Mouse (Mus musculus) embryonic facial prominence, embryonic 10.5 days (tissue): ENCODE measurements around the gene Ina. TPM values are rescaled to one million over a fixed set of nuclear protein-coding genes. Genes with fewer than 3 reads are reported as not detected.
"Not testable (repeated sequence)": the region's sequence is repeated elsewhere in the genome, so short reads cannot be mapped to it uniquely, and the experiment has no call there.

Experiments
- DNase-seq: peaks from one replicate; pipeline ENCODE4 v3.0.0-alpha.2; 2017; ENCODE audit warnings: low spot score
- H3K27ac ChIP-seq: fragments of 300-500 bp; sonication (generic); replicated peaks from 2 replicates; pipeline ENCODE4 v1.5.1; 2016; ENCODE audit warnings: mild to moderate bottlenecking
- H3K27me3 ChIP-seq: fragments of 300-500 bp; sonication (generic); replicated peaks from 2 replicates; pipeline ENCODE4 v1.6.1; 2016; ENCODE audit warnings: low read depth, mild to moderate bottlenecking; ENCODE audit not compliant: poor library complexity, severe bottlenecking
- H3K36me3 ChIP-seq: fragments of 300-500 bp; sonication (generic); replicated peaks from 2 replicates; pipeline ENCODE4 v1.6.1; 2016; ENCODE audit warnings: mild to moderate bottlenecking, moderate library complexity
- H3K4me1 ChIP-seq: fragments of 300-500 bp; sonication (generic); 2 replicates; pipeline ENCODE4 v1.6.1; 2016
- H3K4me3 ChIP-seq: fragments of 300-500 bp; sonication (generic); 2 replicates; pipeline ENCODE4 v1.5.1; 2016; ENCODE audit warnings: mild to moderate bottlenecking, moderate library complexity
- H3K9me3 ChIP-seq: fragments of 300-500 bp; sonication (generic); 2 replicates; pipeline ENCODE4 v1.6.1; 2016; ENCODE audit warnings: mild to moderate bottlenecking
- WGBS: fragments of 180-500 bp; shearing (Covaris S2); methylation state at CpG from one replicate; pipeline ENCODE4 v1.1.7; 2016; 5-methylcytosine and 5-hydroxymethylcytosine counted together
- polyA plus RNA-seq: library from polyadenylated mRNA; unstranded; fragments of >200 nt; fragmentation: Nextera tagmentation; extraction: Ambion mirVana; gene quantifications from 2 replicates; pipeline ENCODE4 v1.2.1, GENCODE M21; 2016

The Ina gene
- polyA plus RNA-seq, 1 experiment from 2014 or later = 24.3 TPM

DNA sequence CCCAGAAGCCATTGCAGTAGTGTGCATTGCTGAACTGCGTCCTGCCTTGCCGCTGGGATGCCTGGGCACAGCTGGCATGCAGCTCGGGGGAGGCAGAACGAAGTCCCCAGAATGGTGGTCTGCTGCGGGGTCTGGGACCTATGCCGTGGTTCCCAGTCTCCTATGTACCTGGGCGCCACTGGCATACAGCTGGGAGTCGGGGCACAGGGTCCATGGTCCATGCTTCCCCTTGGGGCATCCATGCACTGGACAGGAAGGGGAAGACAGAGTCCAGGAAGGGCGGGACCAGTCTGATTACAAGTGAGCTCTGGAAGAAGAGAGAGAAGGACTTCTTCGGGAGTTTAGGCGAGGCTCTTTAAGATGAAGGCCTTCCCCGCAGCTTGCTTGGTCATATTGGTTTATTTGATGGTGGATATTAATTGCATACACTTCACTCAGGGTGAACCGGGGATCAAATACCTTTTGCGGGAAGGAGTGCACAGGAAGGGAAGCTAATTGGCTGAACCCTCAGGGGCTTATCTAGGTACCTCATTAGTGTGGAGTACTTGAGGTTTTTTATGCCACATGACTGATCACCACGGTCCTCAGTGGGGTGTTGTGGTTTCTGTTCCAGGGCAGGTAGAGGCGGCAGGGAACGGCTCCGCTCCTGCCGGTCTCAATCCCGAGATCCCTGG, 24.9 kb upstream of the Ina start:
- no peak overlapping the region for H3K4me3 ChIP-seq
- no peak overlapping the region for H3K27ac ChIP-seq
- H3K4me1 ChIP-seq = peaks cover 28% of the 10 kb centered on the region
- no peak for DNase-seq
- H3K9me3 ChIP-seq = no peaks in the 10 kb centered on the region
- H3K27me3 ChIP-seq = no peaks in the 10 kb centered on the region
- 81% methylated on average over 20 of the region's 20 CpGs for whole genome bisulfite sequencing
- H3K36me3 ChIP-seq = no peaks in the 10 kb centered on the region

DNA sequence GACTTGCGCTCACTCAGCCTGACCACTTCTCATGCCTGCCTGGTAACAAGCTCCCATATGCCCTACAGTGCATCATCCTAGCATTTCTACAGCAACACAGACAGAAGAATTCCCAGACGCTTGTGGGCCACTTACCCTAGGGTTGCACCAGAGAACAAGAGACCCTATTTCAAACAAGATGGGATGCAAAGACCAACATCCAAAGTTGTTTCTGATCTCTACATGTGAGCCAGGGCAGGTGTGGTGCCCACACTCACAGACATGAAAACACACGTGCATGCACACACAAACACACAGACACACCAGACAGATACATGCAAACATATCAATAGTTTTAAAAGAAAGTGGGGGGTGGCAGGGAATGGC, 24.4 kb upstream of the Ina start:
- DNase-seq = no peak
- no peak overlapping the region for H3K4me3 ChIP-seq
- peaks cover 28% of the 10 kb centered on the region for H3K4me1 ChIP-seq
- no peaks in the 10 kb centered on the region for H3K27me3 ChIP-seq
- H3K36me3 ChIP-seq = no peaks in the 10 kb centered on the region
- H3K9me3 ChIP-seq = no peaks in the 10 kb centered on the region
- H3K27ac ChIP-seq = no peak overlapping the region
- 88% methylated on average over 3 of the region's 3 CpGs for WGBS

DNA sequence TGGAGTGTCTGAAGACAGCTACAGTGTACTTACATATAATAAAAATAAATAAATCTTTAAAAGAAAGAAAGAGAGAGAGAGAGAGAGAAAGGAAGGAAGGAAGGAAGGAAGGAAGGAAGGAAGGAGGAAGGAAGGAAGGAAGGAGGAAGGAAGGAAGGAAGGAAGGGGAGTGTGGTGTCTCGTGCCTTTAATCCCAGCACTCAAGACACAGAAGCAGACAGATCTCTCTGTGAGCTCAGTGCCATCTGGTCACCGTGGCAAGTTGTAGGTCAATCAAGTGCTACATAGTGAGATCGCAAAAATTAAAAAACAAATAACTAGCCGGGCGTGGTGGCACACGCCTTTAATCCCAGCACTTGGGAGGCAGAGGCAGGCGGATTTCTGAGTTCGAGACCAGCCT, 23.9 kb upstream of the Ina start:
- H3K9me3 ChIP-seq, H3K27me3 ChIP-seq, DNase-seq, H3K27ac ChIP-seq, H3K36me3 ChIP-seq, H3K4me3 ChIP-seq: not testable (repeated sequence)
- peaks cover 28% of the 10 kb centered on the region for H3K4me1 ChIP-seq
- 84% methylated on average over 8 of the region's 8 CpGs for WGBS

DNA sequence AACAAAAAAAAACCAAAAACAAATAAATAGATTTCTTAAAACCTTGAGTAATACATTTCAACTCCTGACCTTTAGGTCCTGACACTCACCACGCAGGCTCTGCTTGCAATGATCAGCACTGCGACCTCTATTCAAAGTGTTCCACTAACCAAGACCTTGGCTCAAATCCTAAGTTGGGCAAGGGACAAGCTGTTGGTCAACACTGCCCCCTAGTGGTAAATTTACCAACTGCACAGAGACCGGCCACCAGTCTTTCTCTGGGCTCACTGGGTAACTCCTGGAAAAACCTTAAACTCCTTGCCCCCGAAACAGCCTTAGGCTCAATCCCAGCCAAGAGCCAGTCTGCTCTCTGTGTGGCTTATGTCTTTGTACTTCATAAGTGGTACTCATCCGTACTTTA, 23.4 kb upstream of the Ina start:
- no peak overlapping the region for H3K27ac ChIP-seq
- peak; percentile 83 for DNase-seq
- WGBS = 15% methylated on average over 5 of the region's 5 CpGs

DNA sequence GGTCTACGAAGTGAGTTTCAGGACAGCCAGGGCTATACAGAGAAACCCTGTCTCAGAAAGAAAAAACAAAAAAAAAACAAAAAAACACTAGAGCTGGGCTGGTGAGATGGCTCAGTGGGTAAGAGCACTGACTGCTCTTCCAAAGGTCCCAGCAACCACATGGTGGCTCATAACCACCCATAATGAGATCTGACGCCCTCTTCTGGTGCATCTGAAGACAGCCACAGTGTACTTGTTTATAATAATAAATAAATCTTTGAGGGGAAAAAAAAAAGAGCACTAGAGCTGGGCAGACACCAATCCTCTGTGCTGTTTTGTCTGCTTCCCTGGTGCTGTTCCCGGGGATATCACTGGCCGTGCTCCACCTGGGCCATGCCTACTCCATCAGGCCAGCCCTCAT, 22.2 kb upstream of the Ina start:
- H3K36me3 ChIP-seq, H3K4me3 ChIP-seq, H3K27ac ChIP-seq, H3K9me3 ChIP-seq, H3K27me3 ChIP-seq, DNase-seq: not testable (repeated sequence)
- 75% methylated on average over 4 of the region's 4 CpGs for WGBS
- peaks cover 27% of the 10 kb centered on the region for H3K4me1 ChIP-seq

More for the DNA sequence above, 23.4 kb upstream of the Ina start:
- Histone ChIP-seq H3K4me1 (peaks cover 28% of the 10 kb centered on the region), H3K9me3 (no peaks in the 10 kb centered on the region), H3K27me3 (no peaks in the 10 kb centered on the region), H3K4me3 (no peak overlapping the region), H3K36me3 (no peaks in the 10 kb centered on the region)

DNA sequence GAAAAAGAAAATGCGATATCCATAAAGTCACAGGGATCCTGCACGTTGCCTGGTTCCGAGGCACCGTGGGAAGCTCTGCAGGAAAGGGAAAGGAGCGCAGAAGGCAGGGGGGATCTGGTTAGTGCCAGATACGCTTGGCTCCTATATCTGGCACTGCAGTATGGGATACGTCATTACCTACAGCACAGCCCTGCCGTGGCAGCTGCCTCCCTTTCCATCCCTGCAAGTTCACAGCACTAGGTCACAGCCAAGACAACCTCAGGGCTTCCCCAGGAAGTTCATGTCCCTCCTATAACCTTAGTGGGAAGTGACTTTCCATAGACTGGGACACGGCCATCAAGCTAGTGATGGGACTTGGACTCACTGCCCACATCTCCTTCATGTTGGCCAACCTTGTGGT, 18.4 kb upstream of the Ina start:
- no peak overlapping the region for H3K4me3 ChIP-seq
- DNase-seq = no peak
- H3K4me1 ChIP-seq = peaks cover 4% of the 10 kb centered on the region; the same call in 1 of the 2 replicates
- no peaks in the 10 kb centered on the region for H3K36me3 ChIP-seq
- WGBS = 85% methylated on average over 9 of the region's 9 CpGs
- no peaks in the 10 kb centered on the region for H3K9me3 ChIP-seq
- H3K27me3 ChIP-seq = no peaks in the 10 kb centered on the region
- no peak overlapping the region for H3K27ac ChIP-seq

DNA sequence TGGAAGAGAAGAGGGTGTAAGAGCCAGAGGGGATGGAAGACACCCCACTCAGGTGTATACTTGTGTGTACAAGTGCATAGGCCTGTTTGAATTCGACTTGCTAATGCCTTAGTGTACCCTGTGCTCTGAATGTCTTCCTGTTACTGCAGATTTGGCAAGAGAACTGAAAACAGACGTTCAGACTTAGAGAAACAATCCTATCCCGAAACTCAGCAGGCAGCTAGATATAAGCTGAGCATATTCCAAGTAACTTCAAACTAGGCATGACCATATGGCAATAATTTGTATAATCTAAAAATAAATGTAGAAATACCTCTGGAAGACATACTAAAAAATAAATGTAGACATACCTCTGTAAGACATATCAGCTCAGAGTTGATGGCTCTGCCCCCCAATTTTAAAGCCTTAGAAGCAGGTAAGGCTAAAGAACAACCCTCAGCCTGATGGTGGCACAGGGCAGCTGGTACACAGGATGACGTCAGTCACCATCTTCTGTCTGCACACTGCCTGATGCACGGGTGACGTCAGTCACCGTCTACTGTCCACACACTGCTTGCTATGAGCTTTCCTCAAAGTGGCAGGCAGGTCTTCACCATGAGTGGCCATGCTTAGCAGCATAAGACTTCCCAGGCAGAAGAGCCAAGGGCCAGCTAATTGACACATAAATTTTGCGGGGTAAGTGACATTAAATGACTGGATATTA, 16.2 kb upstream of the Ina start:
- Histone ChIP-seq H3K4me1 (peaks cover 4% of the 10 kb centered on the region; the same call in 1 of the 2 replicates), H3K4me3 (no peak overlapping the region), H3K27ac (no peak overlapping the region), H3K36me3 (no peaks in the 10 kb centered on the region), H3K9me3 (no peaks in the 10 kb centered on the region), H3K27me3 (no peaks in the 10 kb centered on the region)
- no peak for DNase-seq
- 85% methylated on average over 8 of the region's 8 CpGs for WGBS

DNA sequence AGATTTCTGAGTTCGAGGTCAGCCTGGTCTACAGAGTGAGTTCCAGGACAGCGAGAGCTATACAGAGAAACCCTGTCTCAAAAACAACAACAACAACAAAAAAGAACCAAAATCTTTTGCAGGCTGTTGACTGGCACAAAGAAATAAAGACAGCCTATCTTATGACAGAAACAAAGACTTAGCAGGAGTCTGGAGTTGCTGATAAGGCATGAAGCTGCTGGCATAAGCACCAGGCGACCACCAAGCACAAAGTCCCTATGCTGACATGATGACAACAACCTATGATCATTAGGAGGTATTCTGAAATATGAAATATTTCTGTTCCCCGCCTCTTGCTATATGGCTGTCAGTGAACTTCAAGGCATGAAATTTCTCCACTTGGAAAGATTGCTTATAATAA, 15.5 kb upstream of the Ina start:
- H3K36me3 ChIP-seq = no peaks in the 10 kb centered on the region
- H3K27ac ChIP-seq = no peak overlapping the region
- DNase-seq = no peak
- WGBS = 83% methylated on average over 4 of the region's 4 CpGs
- H3K4me1 ChIP-seq = peaks cover 4% of the 10 kb centered on the region; the same call in 1 of the 2 replicates
- no peaks in the 10 kb centered on the region for H3K9me3 ChIP-seq
- H3K27me3 ChIP-seq = no peaks in the 10 kb centered on the region
- no peak overlapping the region for H3K4me3 ChIP-seq

DNA sequence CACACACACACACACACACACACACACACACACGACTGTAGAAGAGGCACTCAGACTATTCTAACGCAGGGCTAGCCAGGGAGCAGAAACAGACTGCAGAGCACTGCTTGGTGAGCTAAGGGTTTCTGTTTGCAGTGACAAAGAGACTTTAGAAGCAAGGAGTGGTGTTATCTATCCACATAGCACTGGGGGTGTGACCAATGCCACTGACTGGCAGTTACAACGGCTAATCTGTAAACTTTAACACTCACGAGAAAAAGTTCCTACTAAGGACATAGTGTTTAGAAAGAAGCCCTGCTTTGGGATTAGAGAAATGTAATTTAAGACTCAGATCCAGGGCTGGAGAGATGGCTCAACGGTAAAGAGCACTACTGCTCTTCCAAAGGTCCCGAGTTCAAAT, 14.7 kb upstream of the Ina start:
- Histone ChIP-seq H3K27ac (no peak overlapping the region), H3K27me3 (no peaks in the 10 kb centered on the region), H3K36me3 (no peaks in the 10 kb centered on the region), H3K4me1 (no peaks in the 10 kb centered on the region), H3K4me3 (no peak overlapping the region), H3K9me3 (no peaks in the 10 kb centered on the region)
- DNase-seq = no peak
- 88% methylated on average over 6 of the region's 6 CpGs for WGBS

DNA sequence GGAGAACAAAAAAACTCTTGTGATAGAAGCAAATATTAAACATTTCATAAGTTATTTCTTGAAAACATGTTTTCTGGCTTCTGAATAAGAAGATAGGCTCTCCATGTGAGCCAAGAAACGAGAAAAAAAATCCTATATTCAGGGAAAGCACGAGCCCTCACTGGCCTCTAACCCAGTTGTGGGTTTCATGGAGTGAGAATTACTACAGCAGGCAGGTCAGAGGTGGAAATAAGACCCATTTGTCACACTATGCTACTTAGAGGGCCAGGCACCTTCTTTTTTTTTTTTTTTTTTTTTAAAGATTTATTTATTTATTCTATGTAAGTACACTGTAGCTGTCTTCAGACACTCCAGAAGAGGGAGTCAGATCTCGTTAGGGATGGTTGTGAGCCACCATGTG, 14.1 kb upstream of the Ina start:
- not testable (repeated sequence) for DNase-seq, H3K27me3 ChIP-seq, H3K27ac ChIP-seq, H3K4me1 ChIP-seq, H3K36me3 ChIP-seq, H3K9me3 ChIP-seq, H3K4me3 ChIP-seq
- 82% methylated on average over 3 of the region's 3 CpGs for WGBS

DNA sequence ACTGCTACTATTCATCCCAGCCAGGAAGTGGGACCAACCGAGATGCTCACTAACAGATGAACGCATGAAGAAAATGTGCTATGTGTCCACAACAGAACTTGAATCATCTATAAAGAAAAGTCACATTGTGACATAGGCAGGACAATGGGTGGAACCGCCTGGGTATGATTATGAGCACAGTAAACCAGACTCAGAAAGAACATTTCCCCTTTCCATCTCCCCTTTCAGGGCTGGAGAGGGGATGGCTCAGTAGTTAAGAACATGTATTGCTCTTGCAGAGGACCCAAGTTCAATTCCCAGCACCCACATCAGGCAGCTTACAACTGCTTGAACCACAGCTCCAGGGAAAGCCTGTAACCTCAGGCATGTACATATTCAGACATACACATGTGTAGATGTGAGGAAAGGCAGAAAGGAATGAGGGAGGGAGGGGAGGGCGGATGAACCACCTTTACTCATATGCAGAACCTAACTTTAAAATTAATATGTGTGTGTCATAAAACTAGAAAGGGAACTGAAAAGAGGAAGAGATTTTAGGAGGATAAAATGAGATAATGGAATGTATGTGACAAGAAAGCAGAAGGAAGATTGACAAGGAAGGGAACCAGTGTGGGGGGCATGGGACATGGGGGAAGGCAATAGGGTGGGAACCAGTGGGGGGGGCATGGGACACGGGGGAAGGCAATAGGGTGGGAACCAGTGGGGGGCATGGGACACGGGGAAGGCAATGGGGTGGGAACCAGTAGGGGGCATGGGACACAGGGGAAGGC, 10.6 kb upstream of the Ina start:
- Histone ChIP-seq H3K27me3 (no peaks in the 10 kb centered on the region), H3K4me3 (no peak overlapping the region)
- DNase-seq = no peak

DNA sequence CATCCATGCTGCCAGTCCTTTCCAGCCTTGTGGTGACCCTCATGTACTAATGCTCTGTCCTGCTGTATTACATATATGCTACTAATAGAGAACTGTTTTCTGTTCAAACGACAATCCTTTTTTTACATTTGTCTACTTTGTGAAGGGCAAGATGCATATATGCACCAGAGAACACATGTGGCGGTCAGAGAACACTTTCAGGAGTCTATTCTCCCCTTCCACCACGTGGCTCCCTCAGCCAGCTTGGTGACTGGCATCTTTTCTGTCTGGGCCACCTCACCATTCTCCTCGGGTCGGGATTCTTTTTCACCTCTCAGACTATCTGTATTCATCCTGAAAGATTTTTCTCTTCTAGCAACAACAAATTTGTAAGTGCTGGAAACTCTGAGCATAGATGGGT, 8.6 kb upstream of the Ina start:
- no peak for DNase-seq
- no peaks in the 10 kb centered on the region for H3K27me3 ChIP-seq
- H3K36me3 ChIP-seq = no peaks in the 10 kb centered on the region
- no peak overlapping the region for H3K4me3 ChIP-seq
- H3K4me1 ChIP-seq = no peaks in the 10 kb centered on the region
- no peaks in the 10 kb centered on the region for H3K9me3 ChIP-seq
- WGBS = 59% methylated on average over 5 of the region's 5 CpGs
- H3K27ac ChIP-seq = no peak overlapping the region

More for the DNA sequence above, 10.6 kb upstream of the Ina start:
- H3K4me1 ChIP-seq = no peaks in the 10 kb centered on the region
- no peaks in the 10 kb centered on the region for H3K36me3 ChIP-seq
- 73% methylated on average over 6 of the region's 6 CpGs for WGBS
- no peak overlapping the region for H3K27ac ChIP-seq
- H3K9me3 ChIP-seq = no peaks in the 10 kb centered on the region

DNA sequence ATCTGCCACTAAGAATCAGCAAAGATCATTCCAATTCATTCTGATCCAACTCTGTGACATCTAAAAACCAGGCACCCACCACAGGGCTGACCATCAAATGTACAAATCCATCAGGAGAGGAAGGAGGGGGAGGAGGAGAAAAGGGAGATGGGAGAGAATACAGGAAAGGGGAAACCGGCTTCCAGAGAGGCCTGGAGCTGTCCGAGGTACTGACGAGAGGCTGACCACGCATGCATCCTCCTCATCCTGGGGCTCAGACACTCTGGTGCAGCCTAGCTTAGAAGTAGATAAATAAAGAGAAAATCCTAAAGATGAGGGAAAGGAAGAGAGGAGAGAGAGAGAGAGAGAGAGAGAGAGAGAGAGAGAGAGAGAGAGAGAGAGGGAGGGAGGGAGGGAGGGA, 8.2 kb upstream of the Ina start:
- DNase-seq = peak; percentile 77
- Histone ChIP-seq H3K36me3 (no peaks in the 10 kb centered on the region), H3K27ac (no peak overlapping the region), H3K27me3 (peaks cover 2% of the 10 kb centered on the region), H3K4me3 (no peak overlapping the region), H3K9me3 (no peaks in the 10 kb centered on the region), H3K4me1 (no peaks in the 10 kb centered on the region)
- under 1% methylated on average over 4 of the region's 4 CpGs for WGBS
